Mouse (Mus musculus) myocyte (in vitro differentiated cells): ENCODE results near the gene Ankrd10.

Source experiments
- CEBPB ChIP-seq: IDR thresholded peaks from 2 replicates; pipeline ENCODE4 v1.6.1; 2011; ENCODE audit warnings: mild to moderate bottlenecking, moderate library complexity; ENCODE audit not compliant: poor library complexity, insufficient read depth, severe bottlenecking
- E2F4 ChIP-seq: IDR thresholded peaks from one replicate; pipeline ENCODE4 v1.6.1; 2011; ENCODE audit warnings: mild to moderate bottlenecking, control low read depth, moderate library complexity; ENCODE audit not compliant: insufficient read depth
- POLR2A ChIP-seq: IDR thresholded peaks from one replicate; pipeline ENCODE4 v1.6.1; 2011; ENCODE audit warnings: low read depth, mild to moderate bottlenecking, control low read depth, moderate library complexity; ENCODE audit not compliant: insufficient read length
- POLR2AphosphoS2 ChIP-seq: IDR thresholded peaks from one replicate; pipeline ENCODE4 v1.6.1; 2011; ENCODE audit warnings: low read depth, control low read depth; ENCODE audit not compliant: insufficient read length
- USF1 ChIP-seq: IDR thresholded peaks from one replicate; pipeline ENCODE4 v1.6.1; 2011; ENCODE audit warnings: low read depth, mild to moderate bottlenecking, control low read depth, moderate library complexity

GRCm38 (mm10) chr8:11570742-11571141 is 64.8 kb downstream of the Ankrd10 start:
- TF ChIP-seq POLR2AphosphoS2, result no peak
- no peak for TF ChIP-seq E2F4
- no peak for TF ChIP-seq CEBPB
- TF ChIP-seq USF1, result no peak
- no peak for TF ChIP-seq POLR2A
